In genomic region chr2:59355531-59356289, GRCm38 (mm10) we compare ENCODE assay signal across 20 mouse cellular contexts.
A peak's percentile ranks its signal among the peaks of the same experiment; 100 is the strongest.
DNase-seq lines count a peak whose midpoint lies in the region; ATAC-seq and TF ChIP-seq lines count a peak whose summit lies in the region.
"Had no signal": no experiment of that assay in that cellular context is flagged by ENCODE, and none has a peak within 500 bp of the region (broad histone marks: within the 10 kb centered on the region; RNA-seq: fewer than 3 reads in every experiment).

No protein-coding gene starts in this region.

- H3K27ac ChIP-seq in liver, adult 2 months (replicated peaks; ENCODE audit: insufficient read depth, low read depth, low read length), result no peak overlapping the region
- H3K27ac ChIP-seq in liver, embryonic 11.5 days (ENCODE audit: low read depth, low read length), result no peak overlapping the region
- H3K27ac ChIP-seq: embryonic facial prominence, embryonic 13.5 days; embryonic facial prominence, embryonic 15.5 days; forebrain, embryonic 10.5 days; forebrain, embryonic 12.5 days had no signal

- H3K79me2 ChIP-seq in liver, adult 2 months (ENCODE audit: control insufficient read depth, insufficient read depth, low read length), result no peaks in the 10 kb centered on the region

- 64% methylated on average over 5 of the region's 5 CpGs for WGBS in liver, adult 2 months
- WGBS in liver, embryonic 11.5 days, result 91% methylated on average over 5 of the region's 5 CpGs

- H3K27me3 ChIP-seq in liver, adult 2 months (ENCODE audit: control insufficient read depth, insufficient read depth, low read length), result no peaks in the 10 kb centered on the region
- H3K27me3 ChIP-seq in liver, embryonic 11.5 days (replicated peaks; ENCODE audit: control insufficient read depth, insufficient read depth, low read length), result no peaks in the 10 kb centered on the region
- H3K27me3 ChIP-seq: embryonic facial prominence, embryonic 13.5 days; embryonic facial prominence, embryonic 15.5 days; forebrain, embryonic 12.5 days had no signal

- peak; percentile 85 for DNase-seq in heart, adult 11 months
- DNase-seq in heart, postnatal 36 days, result no peak
- DNase-seq in liver, adult 2 months (ENCODE audit: extremely low read depth, low read depth, low spot score), result peak; percentile 29
- DNase-seq in liver, embryonic 11.5 days (ENCODE audit: low spot score), result no peak
- DNase-seq: adrenal gland, adult 8-10 months; adrenal gland, postnatal 25 days; cerebellum, adult 11 months; cerebellum, adult 18-20 months; cerebellum, adult 8-10 months; cerebellum, adult 9-11 months; cerebellum, postnatal 14 days; cerebellum, postnatal 36 days; embryo, embryonic 11 days had no signal

- no peaks in the 10 kb centered on the region for H3K9me3 ChIP-seq in liver, embryonic 11.5 days (ENCODE audit: control insufficient read depth, low read length)
- H3K9me3 ChIP-seq: embryonic facial prominence, embryonic 13.5 days; embryonic facial prominence, embryonic 15.5 days; forebrain, embryonic 10.5 days; forebrain, embryonic 12.5 days had no signal

- no peak for TF ChIP-seq POLR2A in liver, adult 2 months (IDR thresholded peaks at IDR 0.05; ENCODE audit: extremely low read depth, insufficient read depth, low read length)

- no peak for ATAC-seq in liver, embryonic 11.5 days (replicated peaks; ENCODE audit: low FRiP score)
- ATAC-seq: forebrain, embryonic 14.5 days; forebrain, embryonic 16.5 days had no signal

- H3K4me1 ChIP-seq in liver, adult 2 months (ENCODE audit: control insufficient read depth, insufficient read depth, low read length), result no peaks in the 10 kb centered on the region
- no peaks in the 10 kb centered on the region for H3K4me1 ChIP-seq in liver, embryonic 11.5 days (replicated peaks; ENCODE audit: control insufficient read depth, insufficient read depth, low read length)

- no peak for TF ChIP-seq CTCF in liver, adult 2 months (IDR thresholded peaks at IDR 0.05; ENCODE audit: low read depth, low read length)

- intact Hi-C loops in heart, postnatal 36 days (cut with DNase I), result no loop called here

- H3K36me3 ChIP-seq in liver, adult 2 months (ENCODE audit: control insufficient read depth, insufficient read depth, low read length), result peaks cover 20% of the 10 kb centered on the region
- peaks cover 10% of the 10 kb centered on the region; the same call in 1 of the 2 replicates for H3K36me3 ChIP-seq in liver, embryonic 11.5 days (ENCODE audit: control insufficient read depth, insufficient read depth, low read length)

- no peak overlapping the region for H3K9ac ChIP-seq in liver, adult 2 months (ENCODE audit: low read depth, low read length)
- H3K9ac ChIP-seq in liver, embryonic 11.5 days (ENCODE audit: low read depth, low read length), result no peak overlapping the region
- H3K9ac ChIP-seq: embryonic facial prominence, embryonic 13.5 days; embryonic facial prominence, embryonic 15.5 days; forebrain, embryonic 12.5 days had no signal

- H3K4me3 ChIP-seq in liver, adult 2 months (ENCODE audit: insufficient read depth, low read depth, low read length), result no peak overlapping the region
- no peak overlapping the region for H3K4me3 ChIP-seq in liver, embryonic 11.5 days (ENCODE audit: low read depth, low read length)
- H3K4me3 ChIP-seq: embryonic facial prominence, embryonic 13.5 days; embryonic facial prominence, embryonic 15.5 days; erythroblast, embryonic 14.5 days; forebrain, embryonic 10.5 days; forebrain, embryonic 12.5 days had no signal

- H3K4me2 ChIP-seq in liver, embryonic 11.5 days, result no peak overlapping the region
- H3K4me2 ChIP-seq: embryonic facial prominence, embryonic 13.5 days; embryonic facial prominence, embryonic 15.5 days; forebrain, embryonic 12.5 days had no signal

Comparison
In these comparisons a context has a peak if more than half of its experiments do, and no peak if none do; other contexts are left out.
1. DNase-seq: peak in heart, adult 11 months (single experiment) and liver, adult 2 months (single experiment); none in heart, postnatal 36 days (0 of 2) and liver, embryonic 11.5 days (single experiment).